Mouse (Mus musculus) T-helper 2 cell (primary cell): Measurements from ENCODE around the gene Spata6.

Experiments used
- in situ Hi-C: fragments of 300-600 bp; cut with MboI, MseI; formaldehyde crosslinking; loops from one replicate; pipeline ENCODE4 v1.15.1; 2025; ENCODE audit warnings: high pct_unique_total_duplicates

Spata6 gene

GRCm38 (mm10) chr4:111838882-111839281, 119.1 kb downstream of the Spata6 start:
- in situ Hi-C loops = no loop called here

DNA sequence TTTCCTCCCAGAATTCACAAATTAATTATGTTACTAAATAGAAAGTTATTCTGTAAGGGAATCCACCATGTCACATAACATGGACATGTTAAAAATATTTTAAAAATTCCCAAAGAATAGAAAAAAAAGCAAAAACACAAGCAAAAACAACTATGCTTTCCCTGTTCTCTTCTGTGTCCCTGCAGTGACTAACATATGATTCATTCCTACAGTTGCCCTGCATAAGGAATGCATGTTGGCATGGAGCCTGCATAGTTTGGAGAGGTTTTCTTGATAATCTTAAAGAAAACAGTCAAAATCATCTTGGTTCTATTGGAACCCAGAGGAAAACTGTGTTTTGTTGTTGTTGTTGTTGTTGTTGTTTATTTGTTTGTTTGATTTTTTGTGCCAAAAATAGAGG, 132.8 kb downstream of the Spata6 start:
- in situ Hi-C loops = no loop called here

GRCm38 (mm10) chr4:111866701-111867100, 146.9 kb downstream of the Spata6 start:
- in situ Hi-C loops = no loop called here

DNA sequence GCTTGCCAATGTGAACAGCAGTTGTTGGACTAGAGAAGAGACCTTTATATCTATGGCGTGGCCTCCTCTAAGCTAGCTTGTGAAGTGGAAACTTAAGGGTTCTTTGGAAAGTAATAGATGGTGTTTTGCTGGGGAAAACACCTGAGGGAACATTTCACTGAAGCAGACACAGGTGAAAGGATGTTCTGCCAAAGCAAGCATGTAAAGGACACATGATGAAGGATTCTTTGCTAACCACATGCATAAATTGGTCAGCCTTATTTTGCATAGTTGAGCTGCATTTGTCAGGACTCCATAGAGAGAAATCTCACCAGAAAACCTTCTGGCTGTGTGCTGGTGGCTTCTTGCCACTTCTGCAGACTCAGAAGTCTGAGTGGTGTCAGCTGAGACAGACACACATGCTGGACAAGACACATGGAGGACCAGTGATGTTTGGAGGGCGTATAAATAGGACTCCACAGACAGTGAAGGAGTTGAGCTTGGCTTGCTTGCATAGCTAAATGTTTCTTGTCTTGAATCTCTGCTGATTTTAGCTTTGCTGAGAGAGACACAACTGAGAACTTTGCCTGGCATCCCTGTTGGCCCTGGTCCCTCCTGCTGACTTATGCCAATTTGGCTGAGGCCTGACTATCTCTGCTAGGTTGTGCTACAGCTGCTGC, 148.1 kb downstream of the Spata6 start:
- in situ Hi-C loops = no loop called here
